Mouse (Mus musculus) MEL (cell line): Measurements from ENCODE around the gene Itih3.

Experiments used
- CTCF ChIP-seq, 3 experiments: IDR thresholded peaks in 2 of 3; conservative IDR thresholded peaks in 1 of 3; 2 replicates each; pipeline ENCODE4 v1.5.1; 2011 to 2012; ENCODE audit warnings: low read length in 3 of 3, low read depth in 2 of 3, mild to moderate bottlenecking in 2 of 3, improper control_type of control experiment in 1 of 3, inconsistent platforms in 1 of 3, mixed read lengths in 1 of 3, moderate library complexity in 1 of 3; ENCODE audit not compliant: control insufficient read depth in 1 of 3, insufficient read depth in 1 of 3, poor library complexity in 1 of 3, severe bottlenecking in 1 of 3
- HCFC1 ChIP-seq: IDR thresholded peaks from 2 replicates; pipeline ENCODE4 v1.6.1; 2012; ENCODE audit warnings: low read depth, mild to moderate bottlenecking, inconsistent platforms, low read length, improper control_type of control experiment, moderate library complexity
- MAFK ChIP-seq: IDR thresholded peaks from 2 replicates; pipeline ENCODE4 v1.6.1; 2011; ENCODE audit warnings: low read depth, mild to moderate bottlenecking, low read length, improper control_type of control experiment, borderline replicate concordance
- MEF2A ChIP-seq: IDR thresholded peaks from 2 replicates; pipeline ENCODE4 v1.6.1; 2014; ENCODE audit warnings: low read depth, mild to moderate bottlenecking, inconsistent platforms, low read length, improper control_type of control experiment; ENCODE audit not compliant: poor library complexity, insufficient replicate concordance, severe bottlenecking; ENCODE audit errors: extremely low read depth
- POLR2A ChIP-seq, 2 experiments: IDR thresholded peaks; 2 replicates each; pipeline ENCODE4 v1.6.1; 2011 to 2012; ENCODE audit warnings: low read length in 2 of 2, mild to moderate bottlenecking in 2 of 2, control low read depth in 1 of 2, improper control_type of control experiment in 1 of 2, low read depth in 1 of 2, moderate library complexity in 1 of 2; ENCODE audit not compliant: control insufficient read depth in 1 of 2, insufficient read depth in 1 of 2, poor library complexity in 1 of 2
- POLR2AphosphoS2 ChIP-seq: IDR thresholded peaks from 2 replicates; pipeline ENCODE4 v1.6.1; 2011; ENCODE audit warnings: low read length, improper control_type of control experiment
- RCOR1 ChIP-seq: IDR thresholded peaks from 2 replicates; pipeline ENCODE4 v1.6.1; 2012; ENCODE audit warnings: low read depth, mild to moderate bottlenecking, inconsistent platforms, low read length, improper control_type of control experiment
- TCF12 ChIP-seq: IDR thresholded peaks from 2 replicates; pipeline ENCODE4 v1.6.1; 2014; ENCODE audit warnings: low read depth, mild to moderate bottlenecking, inconsistent platforms, low read length, improper control_type of control experiment, moderate library complexity
- USF1 ChIP-seq: IDR thresholded peaks from 2 replicates; pipeline ENCODE4 v1.6.1; 2014; ENCODE audit warnings: low read depth, mild to moderate bottlenecking, inconsistent platforms, low read length, improper control_type of control experiment, moderate library complexity

DNA sequence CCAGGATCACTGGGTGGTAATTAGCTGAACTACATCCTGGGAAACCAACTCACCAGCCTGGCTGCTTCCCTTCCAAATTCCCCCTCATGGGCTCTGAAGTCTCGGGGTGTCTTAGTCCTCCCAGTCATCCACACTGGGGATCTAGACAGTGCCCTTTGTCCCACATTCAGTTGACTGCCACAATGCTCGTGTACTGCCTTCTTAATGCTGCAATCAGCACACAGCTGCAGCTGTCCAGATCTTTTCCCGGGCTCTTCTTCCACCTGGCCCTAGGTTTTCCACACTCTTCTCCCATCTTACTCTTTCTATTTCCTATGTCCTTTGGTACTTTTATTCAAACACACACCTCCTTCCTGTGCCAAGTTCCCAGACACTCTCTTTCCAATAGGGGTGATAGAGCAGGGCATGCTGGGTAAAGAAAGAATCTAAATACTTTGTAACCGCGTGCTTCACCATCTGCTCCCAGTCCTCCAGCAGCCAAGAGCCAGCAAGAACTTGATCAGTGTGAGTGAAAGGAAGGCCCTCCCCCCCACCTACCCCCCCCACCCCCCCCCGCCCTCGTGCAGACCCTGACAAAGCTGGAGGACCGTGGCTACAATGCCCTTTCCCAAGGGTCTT, 1.4 kb downstream of the Itih3 start:
- no peak for TF ChIP-seq USF1
- TF ChIP-seq TCF12, result no peak
- TF ChIP-seq MAFK, result no peak
- peak; percentile 40 to 77; a peak in 2 of 4 replicates for TF ChIP-seq POLR2A (IDR thresholded peaks at IDR 0.05; ENCODE audit: control insufficient read depth in 1 of 2, insufficient read depth in 1 of 2, low read depth in 1 of 2, low read length in 2 of 2, poor library complexity in 1 of 2)
- no peak for TF ChIP-seq CTCF (IDR thresholded peaks at IDR 0.05 in 2 of 3, conservative IDR thresholded peaks at IDR 0.05 in 1 of 3; ENCODE audit: control insufficient read depth in 1 of 3, insufficient read depth in 1 of 3, low read depth in 2 of 3, low read length in 3 of 3, poor library complexity in 1 of 3, severe bottlenecking in 1 of 3)
- TF ChIP-seq RCOR1, result no peak
- no peak for TF ChIP-seq MEF2A
- no peak for TF ChIP-seq POLR2AphosphoS2
- TF ChIP-seq HCFC1, result no peak
